Mouse (Mus musculus) right cerebral cortex, adult 18-20 months (tissue): ENCODE results near the gene Tas2r140.

ENCODE experiments used
- DNase-seq: peaks from one replicate; pipeline ENCODE4 v3.0.0; 2022; ENCODE audit warnings: mixed read lengths

Tas2r140 gene

DNA sequence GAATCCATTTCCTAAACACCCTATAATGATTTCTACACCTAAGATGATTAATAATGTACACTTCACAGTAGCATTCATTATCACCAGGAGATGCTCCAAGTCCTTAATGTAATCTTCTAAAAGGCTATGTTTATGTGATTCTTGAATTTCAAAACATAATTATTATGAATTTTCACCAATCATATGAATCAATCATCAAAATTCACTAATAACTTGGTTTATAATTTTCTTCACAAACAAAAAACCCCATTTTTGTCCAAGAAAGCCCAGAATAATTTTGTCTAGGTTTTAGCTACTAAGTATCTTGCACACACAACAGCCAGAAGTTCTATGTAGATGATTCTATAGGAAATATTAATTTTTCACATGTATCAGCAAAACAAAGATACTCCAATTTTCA lies at the start of gene Tas2r140:
TSS of gene Tas2r140 (minus strand) at position 101 of the 400 bp plus-strand sequence.
- no peak for DNase-seq

DNA sequence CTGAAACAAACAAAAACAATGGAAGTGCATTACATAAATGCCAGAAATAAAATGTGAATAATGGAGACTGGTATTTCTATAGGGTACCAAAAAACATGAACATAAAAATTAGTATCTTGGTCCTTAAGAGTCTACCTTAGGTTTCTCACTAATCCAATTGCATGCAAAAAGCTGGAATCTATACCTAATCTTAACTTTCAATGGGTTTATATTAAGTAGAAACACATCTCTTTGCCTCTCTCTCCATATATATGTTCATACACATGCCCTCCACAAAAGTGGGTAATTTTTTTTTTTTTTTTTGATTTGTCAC lies 48.9 kb upstream of the Tas2r140 start, which contains the start of gene Smim10l1:
TSS of gene Smim10l1 (plus strand) at position 301 of the 313 bp plus-strand sequence.
- DNase-seq, result no peak

DNA sequence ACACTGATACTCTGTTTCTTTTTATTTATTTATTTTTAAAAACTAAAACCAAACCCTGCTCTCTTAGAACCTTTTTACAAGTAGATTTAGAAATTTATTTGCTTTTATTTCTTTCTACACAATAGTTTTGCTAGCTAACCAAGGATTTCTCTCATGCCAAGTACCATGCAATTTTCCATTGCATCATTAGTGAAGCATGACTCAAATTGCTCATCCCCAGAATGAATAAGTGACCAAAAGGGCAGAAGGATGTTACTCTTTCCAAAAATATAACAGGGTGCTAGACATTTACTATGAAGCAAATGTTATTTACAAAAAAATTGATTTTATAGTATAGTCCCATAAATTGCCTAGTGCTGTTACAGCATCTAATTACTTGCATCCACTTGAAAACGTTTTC lies 46.8 kb upstream of the Tas2r140 start:
- DNase-seq, result no peak

DNA sequence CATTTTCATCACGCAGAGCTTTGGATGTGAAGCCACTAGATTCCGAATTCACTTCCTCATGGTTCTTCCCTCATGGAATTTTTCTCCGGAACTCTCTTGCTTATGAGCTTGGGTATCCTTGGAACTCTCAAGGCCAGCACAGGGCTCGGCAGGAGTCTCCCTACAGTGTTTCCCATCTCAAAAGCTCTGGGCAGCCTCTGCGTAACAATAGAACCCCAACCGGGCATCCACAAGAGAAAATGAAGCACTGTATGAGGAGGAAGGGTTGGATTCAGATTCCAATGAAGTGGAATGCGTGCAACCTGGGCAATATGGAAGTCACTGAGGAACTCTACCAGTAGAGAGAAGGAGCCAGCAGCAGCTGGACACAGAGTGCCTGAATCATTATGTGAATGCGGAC lies 36.6 kb upstream of the Tas2r140 start:
- DNase-seq, result no peak

DNA sequence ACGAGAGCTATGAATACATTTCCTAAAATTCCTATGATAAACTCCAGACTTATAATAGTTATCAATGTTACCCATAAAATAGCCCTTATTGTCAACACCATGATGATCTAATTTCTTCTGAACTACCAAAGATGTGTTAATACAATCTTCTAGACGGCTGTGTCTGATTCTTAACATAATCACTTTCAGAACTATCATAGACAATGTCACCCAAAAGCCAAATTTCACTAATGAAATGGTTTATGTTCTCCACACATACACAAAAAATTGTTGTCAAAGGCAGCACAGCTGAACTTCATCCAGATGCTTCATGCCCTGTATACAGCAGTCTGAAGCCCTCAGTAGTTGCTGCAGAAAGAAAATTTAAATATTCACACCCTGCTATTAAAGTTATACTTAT lies 18.6 kb downstream of the Tas2r140 start, which contains the start of gene Tas2r103:
TSS of gene Tas2r103 (minus strand) at position 101 of the 400 bp plus-strand sequence.
- DNase-seq, result no peak
